Mouse (Mus musculus): Measurements from ENCODE around the gene Cd82.

GRCm38 (mm10) chr2:93428004-93428531, 34.9 kb downstream of the Cd82 start:
- TF ChIP-seq POLR2A (IDR thresholded peaks at IDR 0.05; ENCODE audit: insufficient read length, low read depth) (peak; percentile 20), E2F4 (IDR thresholded peaks at IDR 0.05; ENCODE audit: insufficient read depth) (no peak), CEBPB (IDR thresholded peaks at IDR 0.05; ENCODE audit: insufficient read depth, poor library complexity, severe bottlenecking) (no peak), POLR2AphosphoS2 (IDR thresholded peaks at IDR 0.05; ENCODE audit: insufficient read length, low read depth) (no peak), USF1 (IDR thresholded peaks at IDR 0.05; ENCODE audit: low read depth) (no peak)

Measured in myocyte (in vitro differentiated cells).